Mouse (Mus musculus) neutrophil, adult 5-6 weeks (primary cell): ENCODE data around the gene C7. TPM values are rescaled to one million over a fixed set of nuclear protein-coding genes. Genes with fewer than 3 reads are reported as not detected.

Experiments
- ATAC-seq: fragments of 151-379, 151-347 bp; 2 replicates; pipeline ENCODE4 v1.8.0; 2017; ENCODE audit warnings: mild to moderate bottlenecking, moderate TSS enrichment; ENCODE audit not compliant: insufficient number of reproducible peaks, poor library complexity, low FRiP score, severe bottlenecking; ENCODE audit errors: extremely low read depth
- total RNA-seq: library from RNA; stranded (forward); fragments of 200-1000 nt; gene quantifications from 2 replicates; pipeline ENCODE4 v1.2.3, GENCODE M21; 2017

C7 gene
- total RNA-seq, 1 experiment from 2014 or later, result not detected

DNA sequence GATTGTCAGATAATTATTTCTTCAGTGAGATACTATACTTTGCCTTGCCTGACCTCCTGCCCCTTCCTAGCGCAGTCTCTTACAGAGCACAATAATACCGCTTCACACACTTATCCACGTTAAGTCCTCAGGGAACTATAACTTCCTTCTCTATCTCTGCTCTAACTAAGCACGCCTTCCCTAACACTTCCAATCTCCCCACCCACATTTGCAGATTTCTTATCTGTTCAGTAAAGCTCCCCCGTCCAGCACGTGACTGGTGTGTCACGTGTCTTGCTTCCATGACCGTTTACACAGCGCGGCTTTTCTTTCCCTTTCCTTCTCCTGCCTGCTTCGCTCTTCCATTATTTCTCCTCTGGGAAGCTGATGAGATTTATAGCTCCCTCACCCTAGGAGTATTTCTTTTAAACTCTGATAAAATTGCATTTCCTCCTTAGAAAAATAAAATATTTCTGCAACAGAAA lies 53.9 kb downstream of the C7 start:
- no peak for ATAC-seq

DNA sequence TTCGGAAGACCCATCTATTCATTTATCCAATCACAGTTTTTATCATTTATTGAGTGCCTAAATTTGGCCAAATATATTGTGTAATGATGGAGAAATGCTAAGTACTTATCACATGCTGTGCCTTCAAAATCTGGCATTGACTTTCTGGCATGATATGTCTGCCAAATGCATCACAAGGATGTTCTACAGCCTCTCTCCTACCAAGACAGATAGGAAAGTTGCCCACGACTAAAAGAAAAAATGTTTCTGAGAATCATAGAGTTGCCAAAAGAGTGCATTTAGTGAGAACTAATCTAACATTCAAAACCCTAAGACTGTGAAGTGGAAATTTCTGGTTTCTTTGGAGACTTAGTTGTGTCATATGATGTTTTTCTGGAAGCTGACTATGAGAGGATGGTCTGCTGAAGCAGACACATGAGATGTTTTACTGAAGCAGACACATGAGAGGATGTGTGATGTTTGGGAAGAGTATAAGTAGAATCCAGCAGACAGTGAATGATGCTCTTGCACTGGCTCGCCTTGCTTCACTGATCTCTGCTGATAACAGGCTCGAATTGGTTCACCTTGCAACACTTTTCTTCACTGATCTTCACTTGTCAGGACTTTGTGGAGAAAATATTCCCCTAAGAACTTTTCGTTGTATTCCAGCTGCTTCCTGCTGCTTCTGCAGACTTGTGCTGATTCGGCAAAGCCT lies 59.9 kb downstream of the C7 start:
- ATAC-seq, result no peak

DNA sequence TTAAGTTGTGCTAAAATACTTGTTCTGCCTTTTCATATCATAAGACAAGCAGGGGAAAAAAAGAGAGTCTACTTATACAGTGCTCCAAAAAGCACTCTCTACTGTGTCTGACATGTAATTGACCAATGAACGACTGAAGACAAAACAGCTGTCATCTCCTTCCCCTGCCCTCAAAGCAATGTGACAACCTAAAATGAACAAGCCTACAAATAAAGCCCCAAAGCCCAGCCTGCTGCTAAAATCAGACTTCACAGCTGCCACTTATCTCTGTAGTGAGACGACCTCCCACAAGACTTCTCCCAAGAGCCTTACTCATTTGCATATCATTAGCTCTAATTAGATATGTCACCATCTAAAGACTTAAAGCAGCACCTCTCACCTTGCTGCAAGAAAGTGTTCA lies 60.6 kb downstream of the C7 start:
- ATAC-seq, result no peak

DNA sequence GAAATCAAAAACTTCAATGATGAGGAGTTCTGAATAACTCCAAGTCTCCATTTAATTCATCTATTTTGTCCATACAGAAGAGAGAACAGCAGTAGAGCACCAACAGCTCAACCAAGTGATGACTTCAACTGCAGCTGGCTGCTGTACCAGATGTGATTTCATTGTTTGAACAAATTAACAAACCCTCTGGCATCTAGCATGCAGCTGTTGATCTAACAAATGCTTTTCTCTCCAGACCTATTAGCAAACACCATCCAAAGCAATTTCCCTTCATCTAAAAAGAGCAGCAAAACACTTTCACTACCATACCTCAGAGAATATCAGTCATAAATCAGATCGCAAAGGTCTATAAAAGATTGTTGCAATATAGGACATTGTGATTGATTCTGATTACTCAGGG lies 90.2 kb downstream of the C7 start:
- ATAC-seq, result no peak

Other genes starting within 250 kb of the C7 start
- not detected in 2 replicates for gene Mroh2b, start 165.0 kb downstream of the C7 start, total RNA-seq
- 52.0 and 68.9 TPM in 2 replicates for gene Card6, start 44.8 kb upstream of the C7 start, total RNA-seq
- 499 and 563 TPM in 2 replicates for gene Rpl37, start 52.9 kb upstream of the C7 start, total RNA-seq
- 37.2 and 38.1 TPM in 2 replicates for gene Prkaa1, start 80.1 kb upstream of the C7 start, total RNA-seq
- 49.3 and 51.8 TPM in 2 replicates for gene Ttc33, start 121.8 kb upstream of the C7 start, total RNA-seq
- 8.6 and 9.0 TPM in 2 replicates for gene Ptger4, start 180.4 kb upstream of the C7 start, total RNA-seq